Mouse (Mus musculus): ENCODE data around the gene Gsdme.

Gsdme gene

DNA sequence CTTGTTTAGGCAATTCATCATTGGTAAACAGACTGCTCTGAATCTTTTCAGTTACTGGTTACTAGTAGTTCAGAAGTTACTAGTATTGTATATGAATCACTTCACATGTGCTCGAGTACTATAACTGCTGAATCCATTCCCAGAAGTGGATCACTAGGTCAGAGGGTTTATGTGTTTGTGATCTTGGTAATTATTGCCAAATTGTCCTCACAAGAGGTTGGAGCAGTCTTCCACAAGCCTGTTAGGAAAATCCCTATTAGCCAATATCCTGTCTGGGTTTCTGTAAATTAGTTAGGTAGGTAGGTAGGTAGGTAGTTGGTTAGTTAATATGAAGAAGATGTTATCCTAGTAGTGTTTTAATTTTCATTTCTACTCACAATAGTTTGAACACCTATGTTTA is 87.9 kb downstream of the Gsdme start:
- no peak for DNase-seq

DNA sequence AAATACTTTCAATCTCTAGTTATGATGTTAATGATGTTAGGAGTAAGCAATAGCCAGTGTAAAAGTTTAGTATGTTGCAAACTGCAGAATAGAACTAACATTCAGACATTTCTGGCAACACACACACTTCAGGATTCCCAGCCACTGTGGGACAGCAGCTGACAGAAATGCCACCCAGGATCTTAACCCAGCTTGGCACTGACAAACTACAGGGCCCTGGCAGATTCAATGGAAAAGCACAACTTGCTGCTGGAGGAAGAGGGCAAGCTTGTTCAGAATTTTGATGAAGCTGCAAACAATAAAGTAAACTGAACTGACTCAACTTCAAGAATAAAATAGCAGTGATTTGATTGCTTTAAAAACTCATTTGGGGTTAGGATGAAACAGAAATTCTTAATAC is 93.9 kb downstream of the Gsdme start:
- no peak for DNase-seq

DNA sequence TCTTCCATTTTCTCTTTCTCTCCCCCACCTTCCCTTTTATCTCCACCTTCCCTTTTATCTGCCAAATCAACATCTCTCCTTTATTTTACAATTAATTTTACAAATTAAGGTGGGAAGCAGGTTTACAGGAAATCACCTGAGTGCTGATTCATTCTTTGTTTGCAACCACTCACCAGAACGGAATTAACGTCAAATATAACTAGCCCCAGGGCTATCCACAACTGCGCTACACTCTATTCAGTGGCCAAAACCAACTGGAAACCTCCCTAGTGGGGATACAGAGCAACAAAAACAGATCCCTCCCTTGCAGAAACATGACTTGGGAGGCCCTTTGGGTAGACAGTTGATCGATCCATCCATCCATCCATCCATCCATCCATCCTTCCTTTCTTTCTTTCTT is 94.8 kb downstream of the Gsdme start:
- DNase-seq: no peak

DNA sequence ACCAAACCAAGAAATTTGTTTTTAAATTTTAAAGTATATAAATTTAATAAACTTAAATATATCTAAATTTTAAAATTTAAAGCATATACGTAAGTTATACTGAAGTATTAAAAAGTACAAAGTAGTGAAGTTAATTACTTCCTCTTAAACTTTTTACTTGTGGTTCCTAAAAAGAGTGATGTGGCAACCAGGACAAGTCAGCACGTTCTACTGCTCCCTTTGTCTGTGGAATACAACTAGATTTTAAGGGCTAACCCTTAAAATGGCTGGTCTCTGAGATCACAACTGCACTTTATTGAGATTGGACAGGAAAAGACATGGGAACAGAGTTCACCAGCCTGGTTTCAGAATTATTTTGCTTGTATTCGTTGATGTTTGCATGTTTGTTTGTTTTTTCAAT is 100.6 kb downstream of the Gsdme start:
- no peak for DNase-seq

DNA sequence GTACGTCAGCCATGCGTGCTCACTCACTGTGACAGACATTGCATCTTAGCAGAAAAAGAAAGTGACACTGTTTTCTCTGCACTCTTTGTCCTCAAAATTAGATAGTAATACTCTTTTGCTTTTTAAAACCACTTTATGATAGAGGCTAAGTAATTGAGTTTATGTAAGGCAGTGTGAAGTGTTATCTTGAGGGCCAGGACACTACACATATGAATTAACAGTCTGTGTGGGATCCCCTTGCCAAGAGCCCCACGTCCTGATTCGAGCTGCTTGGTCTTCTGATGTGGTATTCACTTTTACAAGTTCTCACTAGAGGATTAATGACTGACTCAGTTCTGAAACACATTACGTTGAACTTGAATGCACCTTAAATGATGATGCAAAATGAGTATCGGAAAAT is 103.8 kb downstream of the Gsdme start:
- DNase-seq: no peak

DNA sequence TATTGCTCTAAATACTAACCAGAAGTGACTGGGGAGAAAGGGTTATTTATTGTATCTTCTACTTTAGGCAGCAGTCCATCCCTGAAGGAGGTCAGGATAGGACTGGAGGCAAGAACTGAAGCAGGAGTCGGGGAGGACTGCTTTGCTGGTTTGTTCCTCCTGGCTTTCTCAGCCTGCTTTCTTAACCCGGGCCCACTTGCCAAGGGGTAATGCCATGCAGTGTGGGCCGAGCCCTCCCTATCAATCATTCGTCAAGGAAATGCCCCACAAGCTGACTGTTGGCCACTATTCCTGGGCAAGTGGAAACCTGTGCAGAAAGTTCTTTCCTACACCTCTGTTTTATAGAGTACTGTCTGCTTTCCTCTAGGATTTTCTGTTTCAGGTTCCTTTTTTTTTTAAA is 114.3 kb downstream of the Gsdme start:
- no peak for DNase-seq

DNA sequence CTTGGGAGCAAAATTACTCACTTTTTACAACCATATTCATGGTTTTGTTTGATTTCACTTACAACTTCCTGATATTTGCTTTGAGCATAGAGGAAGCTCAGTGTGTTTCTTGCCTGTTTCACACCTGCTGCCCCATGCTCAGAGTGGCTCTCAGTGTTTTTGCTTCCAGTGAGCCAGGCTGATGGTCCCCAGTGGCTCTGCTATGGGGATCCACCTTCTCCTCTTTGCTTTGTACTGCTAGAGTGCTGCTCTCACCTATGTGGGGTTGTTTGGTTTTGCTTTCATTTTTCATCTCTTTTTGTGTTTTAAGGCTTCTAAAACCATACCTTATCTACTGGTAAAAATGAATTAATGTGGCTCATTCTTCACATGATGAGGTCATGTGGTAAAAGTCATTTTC is 117.5 kb downstream of the Gsdme start:
- DNase-seq: no peak

DNA sequence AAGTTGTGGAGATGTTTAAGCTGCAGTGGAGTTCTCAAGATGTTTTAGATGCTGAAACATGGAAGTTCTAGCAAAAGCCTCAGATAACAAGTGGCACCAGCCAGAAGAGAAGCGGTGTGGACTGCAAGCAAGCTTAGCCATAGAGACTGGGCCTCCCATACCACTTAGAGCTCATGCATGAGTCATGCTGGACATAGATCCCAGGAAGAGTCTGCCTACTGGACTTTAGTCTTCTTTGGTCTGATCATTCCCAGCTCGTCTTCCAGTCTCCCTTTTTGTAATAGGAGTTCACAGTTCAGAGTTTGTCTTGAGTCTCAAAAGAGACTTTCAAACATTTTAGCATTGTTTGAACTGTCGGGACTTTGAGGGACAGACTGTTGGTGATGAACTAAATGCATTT is 124.1 kb downstream of the Gsdme start:
- no peak for DNase-seq

Data from lung, postnatal 10 days (tissue).